Mouse (Mus musculus) heart, embryonic 11.5 days (tissue): ENCODE measurements around the gene Top1. TPM values are rescaled to one million over a fixed set of nuclear protein-coding genes. Genes with fewer than 3 reads are reported as not detected.

Source experiments
- ATAC-seq: fragments of 200-750 bp; cut with Nextera tagmentation; replicated peaks from 2 replicates; pipeline ENCODE4 v1.8.0; 2017; ENCODE audit warnings: moderate library complexity; ENCODE audit not compliant: insufficient number of reproducible peaks, low FRiP score, low TSS enrichment
- H3K27ac ChIP-seq: fragments of 300-500 bp; sonication (generic); 2 replicates; pipeline ENCODE4 v1.5.1; 2014; ENCODE audit warnings: mild to moderate bottlenecking, low read depth, low read length
- H3K27me3 ChIP-seq: fragments of 300-500 bp; sonication (generic); 2 replicates; pipeline ENCODE4 v1.6.1; 2014; ENCODE audit warnings: mild to moderate bottlenecking, low read length, mixed read lengths; ENCODE audit not compliant: control insufficient read depth, insufficient read depth
- H3K36me3 ChIP-seq: fragments of 300-500 bp; sonication (generic); 2 replicates; pipeline ENCODE4 v1.6.1; 2014; ENCODE audit warnings: mild to moderate bottlenecking, low read length, moderate library complexity, mixed read lengths; ENCODE audit not compliant: control insufficient read depth, insufficient read depth
- H3K4me1 ChIP-seq: fragments of 300-500 bp; sonication (generic); 2 replicates; pipeline ENCODE4 v1.6.1; 2014; ENCODE audit warnings: low read length; ENCODE audit not compliant: control insufficient read depth, insufficient read depth
- H3K4me2 ChIP-seq: fragments of 300-500 bp; sonication (generic); 2 replicates; pipeline ENCODE4 v1.6.1; 2014; ENCODE audit warnings: mild to moderate bottlenecking, moderate library complexity
- H3K4me3 ChIP-seq: fragments of 300-500 bp; sonication (generic); 2 replicates; pipeline ENCODE4 v1.5.1; 2014; ENCODE audit warnings: low read depth, low read length
- H3K9ac ChIP-seq: fragments of 300-500 bp; sonication (generic); 2 replicates; pipeline ENCODE4 v1.6.1; 2014; ENCODE audit warnings: mild to moderate bottlenecking, low read depth, low read length, moderate library complexity
- H3K9me3 ChIP-seq: fragments of 300-500 bp; sonication (generic); replicated peaks from 2 replicates; pipeline ENCODE4 v1.6.1; 2016; ENCODE audit warnings: low read length; ENCODE audit not compliant: control insufficient read depth
- WGBS: fragments of 180-500 bp; shearing (Covaris S2); extraction: QIAGEN DNeasy Blood & Tissue Kit; methylation state at CpG from one replicate; pipeline ENCODE4 v1.1.7; 2014; ENCODE audit not compliant: insufficient replicate concordance; 5-methylcytosine and 5-hydroxymethylcytosine counted together
- polyA plus RNA-seq: library from polyadenylated mRNA; unstranded; fragments of >200 nt; fragmentation: Nextera tagmentation; extraction: Ambion mirVana; gene quantifications from 2 replicates; pipeline ENCODE4 v1.2.1, GENCODE M21; 2014

Gene Top1
- polyA plus RNA-seq, 1 experiment from 2014 or later, result 65.4 TPM

DNA sequence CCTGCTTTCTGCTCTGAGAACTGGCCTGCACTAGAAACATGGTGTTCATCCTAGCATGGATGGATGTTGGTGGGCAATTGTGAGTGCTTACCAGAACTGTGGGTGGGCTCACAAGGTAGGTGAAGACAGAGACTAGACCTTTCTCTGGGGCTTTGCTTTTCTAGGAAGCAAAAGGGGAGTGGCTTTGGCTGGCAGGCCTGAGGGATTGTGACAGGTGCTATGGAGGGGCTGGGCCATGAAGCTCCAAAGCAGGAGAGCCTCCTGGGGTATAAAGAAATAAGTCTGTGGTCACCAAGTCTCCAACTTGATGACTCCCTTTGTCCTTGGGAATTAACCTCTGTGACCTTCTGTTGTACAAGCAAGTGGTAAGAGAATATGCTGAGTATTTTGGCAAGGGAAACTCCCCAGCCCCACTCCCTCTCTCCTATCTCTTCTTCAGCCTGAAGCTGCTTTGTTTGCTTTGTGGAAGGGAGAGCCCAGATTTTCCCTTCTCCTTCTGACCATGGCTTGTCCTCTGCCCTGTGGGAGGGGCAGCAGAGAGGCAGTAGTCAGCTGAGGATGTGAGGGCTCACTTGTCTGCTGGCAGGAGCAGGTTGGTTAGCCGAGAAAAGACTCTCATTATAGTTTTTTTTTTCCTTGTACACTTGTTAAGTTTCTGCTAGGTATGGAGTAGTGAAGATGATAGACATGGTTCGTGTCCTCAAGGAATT lies 94.1 kb downstream of the Top1 start:
- Histone ChIP-seq H3K4me3 (no peak overlapping the region), H3K27ac (peak overlapping the region; percentile 62), H3K9me3 (no peaks in the 10 kb centered on the region), H3K4me2 (no peak overlapping the region), H3K27me3 (no peaks in the 10 kb centered on the region), H3K4me1 (peaks cover 78% of the 10 kb centered on the region), H3K9ac (no peak overlapping the region), H3K36me3 (peaks cover 5% of the 10 kb centered on the region; the same call in 1 of the 2 replicates)
- ATAC-seq, result no peak
- 48% methylated on average over 2 of the region's 2 CpGs for WGBS

DNA sequence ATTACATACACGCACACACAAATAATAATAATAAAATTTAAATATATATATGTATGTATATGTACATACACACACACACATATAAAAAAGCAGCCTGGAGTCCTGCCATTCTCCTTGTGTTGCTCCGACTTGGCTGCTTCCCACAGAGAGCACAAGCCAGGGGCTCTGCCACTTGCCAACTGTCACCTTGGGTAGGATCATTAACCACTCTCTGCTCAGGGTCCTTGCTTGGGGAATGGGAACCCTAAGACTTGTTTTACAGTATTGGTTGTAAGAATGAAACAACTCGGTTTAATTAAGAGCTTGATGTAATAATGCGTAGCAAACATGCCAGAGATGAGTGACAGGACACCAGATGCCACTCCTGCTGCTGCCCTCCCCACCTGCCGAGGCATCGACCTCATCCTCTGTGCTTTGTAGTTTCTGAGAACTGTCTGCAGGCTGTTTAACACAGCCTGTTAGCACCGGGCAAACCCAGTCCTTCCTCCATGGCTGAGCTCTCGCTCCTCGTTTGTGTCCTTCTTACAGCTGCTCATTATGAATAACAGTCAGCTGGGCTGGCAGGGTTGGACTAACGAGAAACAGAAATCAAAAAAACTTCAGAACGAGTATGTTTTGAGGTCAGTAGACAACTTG lies 95.0 kb downstream of the Top1 start:
- Histone ChIP-seq H3K4me1 (peaks cover 83% of the 10 kb centered on the region), H3K9me3 (no peaks in the 10 kb centered on the region), H3K4me3 (no peak overlapping the region), H3K27ac (no peak overlapping the region), H3K36me3 (peaks cover 5% of the 10 kb centered on the region; the same call in 1 of the 2 replicates), H3K4me2 (no peak overlapping the region), H3K9ac (no peak overlapping the region), H3K27me3 (no peaks in the 10 kb centered on the region)
- WGBS, result 82% methylated on average over 11 of the region's 11 CpGs
- no peak for ATAC-seq

DNA sequence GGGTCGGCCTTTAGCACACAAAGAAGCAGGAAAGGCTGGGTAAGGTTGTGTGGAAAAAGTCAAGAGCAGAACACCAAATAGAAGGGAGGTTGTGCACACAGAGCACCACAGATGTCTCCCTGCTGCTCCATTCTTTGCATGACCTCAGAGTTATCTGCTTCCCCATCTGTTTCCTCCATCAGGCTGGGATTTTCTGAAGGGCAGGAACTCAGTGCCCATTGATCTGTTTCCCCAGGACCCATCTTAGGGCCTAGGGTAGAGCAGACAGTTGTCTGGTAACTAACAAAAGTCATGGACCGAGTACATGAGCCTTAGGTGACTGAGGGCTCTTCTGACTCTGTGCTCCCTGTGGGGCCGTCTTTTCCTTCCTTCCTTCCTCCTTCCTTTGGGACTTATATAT lies 95.9 kb downstream of the Top1 start:
- H3K4me2 ChIP-seq, result no peak overlapping the region
- no peak for ATAC-seq

DNA sequence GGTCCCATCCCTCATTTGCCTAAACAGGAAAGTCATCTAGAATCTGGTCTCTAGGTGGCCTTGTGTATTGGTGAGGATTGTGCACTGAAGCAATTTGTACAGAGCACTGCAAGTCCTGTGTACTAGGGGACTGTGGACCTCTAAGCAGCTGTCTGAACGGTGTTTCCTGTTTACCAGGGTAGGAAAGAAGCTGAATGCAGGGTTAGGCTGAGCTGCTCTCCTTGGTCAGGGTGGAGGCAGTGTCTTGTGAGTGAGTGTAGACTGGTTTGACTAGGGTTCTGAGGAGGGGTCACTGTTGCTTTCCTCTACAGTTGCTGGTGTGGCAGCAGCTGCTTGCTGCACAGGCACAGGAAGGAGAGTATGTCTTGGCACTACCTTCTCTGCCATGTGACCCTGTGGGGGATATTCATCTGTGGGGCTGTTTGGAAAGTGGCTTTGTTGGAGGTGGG lies 96.5 kb downstream of the Top1 start:
- Histone ChIP-seq H3K9me3 (no peaks in the 10 kb centered on the region), H3K27me3 (no peaks in the 10 kb centered on the region), H3K4me1 (peaks cover 78% of the 10 kb centered on the region), H3K27ac (no peak overlapping the region), H3K4me3 (no peak overlapping the region), H3K4me2 (no peak overlapping the region), H3K36me3 (peaks cover 3% of the 10 kb centered on the region; the same call in 1 of the 2 replicates), H3K9ac (no peak overlapping the region)
- 53% methylated on average over 1 of the region's 1 CpGs for WGBS
- no peak for ATAC-seq

More for the DNA sequence above, 95.9 kb downstream of the Top1 start:
- WGBS, result 62% methylated on average over 3 of the region's 3 CpGs
- Histone ChIP-seq H3K4me3 (no peak overlapping the region), H3K36me3 (peaks cover 5% of the 10 kb centered on the region; the same call in 1 of the 2 replicates), H3K27ac (0 out of 2 replicates have a peak overlapping the region, but pooled peaks have one; percentile 5), H3K27me3 (no peaks in the 10 kb centered on the region), H3K9me3 (no peaks in the 10 kb centered on the region), H3K9ac (no peak overlapping the region), H3K4me1 (peaks cover 80% of the 10 kb centered on the region)

DNA sequence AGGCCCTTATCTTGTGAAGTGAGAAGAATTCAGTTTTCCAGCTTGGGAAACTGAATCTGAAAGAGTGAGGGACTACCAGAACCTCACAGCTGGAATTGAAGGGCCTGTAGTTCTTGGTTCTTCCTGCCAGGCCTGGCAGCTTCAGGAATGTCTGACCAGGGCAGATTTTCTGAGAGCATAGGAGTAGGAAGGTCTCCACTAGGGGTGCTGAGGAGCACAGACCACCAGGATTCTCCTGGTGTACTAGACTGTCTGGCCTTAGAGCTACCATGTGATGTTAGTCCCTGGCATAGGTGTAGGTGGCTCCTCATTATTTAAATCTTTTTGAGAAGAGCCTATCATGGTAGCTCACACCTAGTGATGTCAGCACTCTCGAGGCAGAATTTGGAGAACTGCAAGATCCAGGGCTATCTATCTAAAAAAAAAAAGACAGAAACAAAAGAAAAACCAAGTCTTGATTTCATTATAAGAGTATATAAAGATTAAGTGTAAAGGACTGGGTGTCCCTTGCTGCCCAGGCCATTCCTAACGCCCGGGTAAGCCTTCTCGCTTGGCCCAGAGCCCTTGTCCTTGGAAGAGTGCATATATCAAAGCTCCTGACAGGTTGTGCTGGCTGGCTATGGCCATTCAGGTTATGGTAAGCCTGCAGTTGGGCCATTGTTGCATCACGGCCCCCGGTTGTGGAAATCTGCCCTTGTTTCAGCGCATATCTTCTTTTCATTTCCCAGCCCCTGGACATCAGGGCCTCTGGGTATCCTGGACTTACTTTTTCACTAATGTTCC lies 98.5 kb downstream of the Top1 start:
- Histone ChIP-seq H3K36me3 (peaks cover 20% of the 10 kb centered on the region), H3K4me1 (peaks cover 62% of the 10 kb centered on the region)
- ATAC-seq, result no peak

DNA sequence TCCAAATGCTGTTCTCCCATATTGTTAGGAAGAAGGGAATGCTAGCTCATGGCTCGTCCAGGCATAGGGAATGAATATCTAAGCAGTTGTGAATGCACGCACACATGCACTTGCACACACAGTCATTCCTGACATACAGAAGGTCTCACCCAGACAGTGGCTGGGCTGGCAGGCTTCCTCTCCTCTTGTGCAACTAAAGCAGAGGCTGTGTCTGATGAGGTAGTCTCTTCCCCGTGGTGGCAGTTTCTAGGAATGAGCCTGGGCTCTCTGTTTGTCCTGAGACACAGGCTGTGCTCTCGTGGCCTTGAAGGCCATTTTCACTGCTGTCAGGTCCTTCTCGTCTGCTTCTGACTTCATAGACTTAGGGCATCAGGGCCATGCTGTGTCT lies 99.1 kb downstream of the Top1 start:
- 76% methylated on average over 5 of the region's 5 CpGs for WGBS

More for the DNA sequence above, 98.5 kb downstream of the Top1 start:
- Histone ChIP-seq H3K9ac (no peak overlapping the region), H3K27ac (peak overlapping the region; percentile 23; the same call in 1 of the 2 replicates), H3K9me3 (no peaks in the 10 kb centered on the region), H3K27me3 (no peaks in the 10 kb centered on the region), H3K4me2 (no peak overlapping the region), H3K4me3 (no peak overlapping the region)
- 87% methylated on average over 7 of the region's 7 CpGs for WGBS

DNA sequence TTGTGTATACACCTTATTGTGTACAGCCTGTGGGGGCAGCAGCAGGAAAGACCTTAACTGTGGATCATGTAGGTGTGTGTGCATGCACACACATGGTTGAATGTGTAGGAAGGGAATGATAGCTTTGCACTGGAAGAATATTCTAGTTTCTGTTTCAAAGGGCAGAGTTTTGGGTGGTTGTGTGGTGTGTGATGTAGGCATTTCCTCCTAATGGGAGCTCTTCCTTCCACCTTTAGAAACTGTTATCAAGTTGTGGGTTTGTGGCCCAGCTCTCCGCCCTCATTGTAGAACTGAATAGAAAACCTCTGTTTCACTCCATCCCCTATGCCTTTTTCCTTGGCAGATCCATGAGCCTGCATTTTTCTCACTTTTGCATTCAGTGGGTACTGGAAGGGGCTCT lies 99.8 kb downstream of the Top1 start:
- H3K27ac ChIP-seq, result no peak overlapping the region
- no peaks in the 10 kb centered on the region for H3K27me3 ChIP-seq
- H3K4me1 ChIP-seq, result peaks cover 49% of the 10 kb centered on the region
- H3K9ac ChIP-seq, result no peak overlapping the region
- no peak overlapping the region for H3K4me2 ChIP-seq
- 73% methylated on average over 1 of the region's 1 CpGs for WGBS
- H3K9me3 ChIP-seq, result no peaks in the 10 kb centered on the region
- ATAC-seq, result no peak
- no peak overlapping the region for H3K4me3 ChIP-seq
- peaks cover 27% of the 10 kb centered on the region for H3K36me3 ChIP-seq

More for the DNA sequence above, 99.1 kb downstream of the Top1 start:
- peak overlapping the region; percentile 23; the same call in 1 of the 2 replicates for H3K27ac ChIP-seq
- H3K9ac ChIP-seq, result no peak overlapping the region
- peaks cover 56% of the 10 kb centered on the region for H3K4me1 ChIP-seq
- no peak overlapping the region for H3K4me2 ChIP-seq
- no peaks in the 10 kb centered on the region for H3K9me3 ChIP-seq
- ATAC-seq, result no peak
- H3K4me3 ChIP-seq, result no peak overlapping the region
- peaks cover 23% of the 10 kb centered on the region for H3K36me3 ChIP-seq
- no peaks in the 10 kb centered on the region for H3K27me3 ChIP-seq

DNA sequence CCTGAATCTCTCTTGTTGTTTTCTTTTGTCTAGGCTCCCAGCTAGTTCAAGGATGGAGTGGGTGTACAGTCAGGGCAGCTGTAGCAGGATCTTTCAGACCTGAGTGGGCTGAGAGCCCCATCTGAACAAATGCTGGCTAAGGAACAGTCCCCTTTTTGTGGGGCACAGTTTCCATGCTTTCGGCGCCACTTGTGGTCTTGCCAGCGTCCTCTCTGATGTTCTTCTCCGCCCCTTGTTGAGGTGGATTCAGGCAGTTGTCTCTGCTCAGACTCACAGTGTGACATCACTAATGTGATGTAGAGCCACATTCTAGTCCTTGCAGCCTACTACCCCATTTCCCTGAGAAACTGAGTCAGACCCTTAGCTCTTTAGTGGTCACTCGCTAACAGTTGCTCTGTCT lies 100.9 kb downstream of the Top1 start:
- WGBS, result 90% methylated on average over 5 of the region's 5 CpGs
- H3K27ac ChIP-seq, result no peak overlapping the region
- no peak for ATAC-seq
- H3K9ac ChIP-seq, result no peak overlapping the region
- H3K4me1 ChIP-seq, result peaks cover 39% of the 10 kb centered on the region
- H3K9me3 ChIP-seq, result no peaks in the 10 kb centered on the region
- no peak overlapping the region for H3K4me3 ChIP-seq
- no peak overlapping the region for H3K4me2 ChIP-seq
- H3K36me3 ChIP-seq, result peaks cover 30% of the 10 kb centered on the region
- no peaks in the 10 kb centered on the region for H3K27me3 ChIP-seq
